Mouse (Mus musculus) yolk sac, embryonic 10.5 days (tissue): Measurements from ENCODE around the gene Fat4.

Experiments used
- DNase-seq: peaks from one replicate; pipeline ENCODE4 v3.0.0-alpha.2; 2017; ENCODE audit warnings: low spot score

Fat4 gene

DNA sequence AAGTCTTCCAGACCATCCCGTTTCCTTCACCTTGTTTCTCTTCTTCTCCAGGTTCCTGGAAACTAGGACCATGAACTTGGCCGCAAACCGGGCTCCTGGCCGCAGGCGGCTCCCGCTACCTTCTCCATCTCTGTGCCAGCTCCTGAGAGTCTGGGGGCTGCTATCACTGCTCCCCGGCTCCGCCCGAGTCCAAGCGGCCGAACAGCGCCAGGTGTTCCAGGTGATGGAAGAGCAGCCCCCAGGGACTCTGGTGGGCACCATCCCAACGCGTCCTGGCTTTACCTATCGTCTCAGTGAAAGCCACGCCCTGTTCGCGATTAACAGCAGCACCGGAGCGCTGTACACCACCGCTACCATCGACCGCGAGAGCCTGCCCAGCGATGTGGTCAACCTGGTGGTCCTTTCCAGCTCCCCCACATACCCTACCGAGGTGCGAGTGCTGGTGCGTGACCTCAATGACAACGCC, at the start of gene Fat4:
TSS of gene Fat4 (plus strand) at position 51 of the 466 bp plus-strand sequence.
- DNase-seq, result no peak

DNA sequence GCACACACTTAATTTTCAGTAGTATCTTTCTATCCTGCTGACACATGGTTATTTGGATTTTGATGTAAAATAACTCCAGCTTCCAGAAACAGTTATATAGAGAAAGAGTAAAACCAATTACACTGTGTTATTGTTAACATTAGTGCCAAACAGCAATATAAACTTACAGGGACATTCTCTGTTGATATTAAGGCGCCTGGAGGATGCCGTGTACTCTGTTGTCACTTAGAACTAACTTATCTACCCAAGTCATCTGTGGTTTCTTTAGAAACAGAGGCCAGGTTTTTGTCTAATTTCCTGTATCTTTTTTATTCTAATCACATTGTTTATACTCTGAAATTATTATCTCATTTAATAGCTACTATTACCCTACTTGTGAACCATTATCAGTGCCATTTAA, 47.3 kb upstream of the Fat4 start:
- no peak for DNase-seq

DNA sequence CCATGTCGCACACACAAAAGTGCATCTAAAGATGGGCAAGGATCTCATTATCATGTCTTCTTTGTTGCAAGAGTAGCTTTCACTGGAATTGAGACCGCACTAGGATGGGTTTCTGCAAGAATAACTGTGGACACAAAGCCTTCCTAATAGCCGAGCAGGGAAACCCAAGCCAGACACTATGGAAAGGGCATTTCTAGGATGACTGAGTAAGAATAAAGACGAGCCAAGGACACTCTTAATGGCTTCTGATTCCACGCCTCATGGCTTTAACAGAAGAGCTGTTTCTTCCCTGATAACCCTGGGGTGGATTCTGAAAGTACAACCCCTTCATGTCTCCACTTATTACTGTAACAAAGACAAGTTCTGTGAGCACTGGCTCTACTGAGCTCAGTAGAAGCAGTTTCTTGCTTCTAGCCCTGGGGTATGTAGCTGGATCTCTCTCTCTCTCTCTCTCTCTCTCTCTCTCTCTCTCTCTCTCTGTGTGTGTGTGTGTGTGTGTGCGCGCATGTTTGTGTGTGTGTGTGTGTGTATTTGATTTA, 43.7 kb upstream of the Fat4 start:
- DNase-seq, result no peak

DNA sequence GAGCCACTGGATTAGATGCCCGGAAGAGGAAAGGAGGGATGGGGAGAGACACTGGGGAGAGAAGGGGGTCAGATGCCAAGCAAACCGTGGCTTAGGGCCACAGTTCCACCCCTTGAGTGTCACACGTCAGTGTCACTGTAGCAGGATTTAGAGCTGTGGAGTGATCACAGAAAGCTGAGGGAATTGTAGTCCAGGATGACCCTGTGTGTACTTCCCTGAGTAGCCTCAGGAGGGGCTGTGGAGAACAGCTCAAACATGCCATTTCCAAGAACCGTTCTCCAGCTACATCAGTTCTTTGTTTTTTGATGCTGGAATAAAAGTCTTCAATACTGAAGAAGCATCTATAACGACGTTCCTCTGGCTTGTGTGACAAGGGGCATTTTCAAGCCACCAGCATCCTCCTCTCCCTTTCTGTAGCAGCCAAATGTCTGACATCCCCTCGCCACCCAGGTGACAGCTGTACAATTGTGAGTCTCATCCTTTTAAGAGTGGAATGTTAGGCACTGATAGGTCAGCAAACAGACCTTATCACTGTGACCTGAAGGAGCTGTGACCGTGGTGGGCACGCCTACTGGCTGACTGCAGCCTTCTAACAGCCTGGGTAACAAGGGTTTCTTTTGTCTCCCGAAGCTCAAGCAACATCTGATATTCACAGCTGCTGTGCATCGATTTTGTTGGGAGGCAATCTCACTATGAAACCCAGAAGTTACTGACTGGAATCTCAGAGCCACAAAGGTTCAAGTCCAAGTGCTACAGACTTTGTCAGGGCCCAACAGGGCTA, 39.9 kb upstream of the Fat4 start:
- DNase-seq, result no peak

DNA sequence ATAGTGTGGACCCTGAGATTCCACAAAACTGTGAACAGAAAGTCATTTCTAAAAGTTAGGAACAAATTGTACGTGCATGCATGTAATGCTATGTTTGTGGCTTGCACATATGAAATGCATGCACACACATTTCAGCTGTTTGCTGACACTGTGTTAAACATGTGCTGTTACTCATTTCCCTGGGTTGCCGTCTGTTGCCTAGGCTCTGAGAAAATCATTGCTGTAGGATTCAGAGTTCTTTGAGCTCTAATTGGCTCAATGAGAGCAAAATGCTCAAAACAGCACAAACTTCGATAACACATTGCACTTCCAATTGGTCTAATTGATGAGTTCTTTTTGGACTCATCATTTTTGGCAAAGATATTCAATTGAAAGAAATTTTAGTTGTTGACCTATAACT, 37.7 kb upstream of the Fat4 start:
- no peak for DNase-seq

DNA sequence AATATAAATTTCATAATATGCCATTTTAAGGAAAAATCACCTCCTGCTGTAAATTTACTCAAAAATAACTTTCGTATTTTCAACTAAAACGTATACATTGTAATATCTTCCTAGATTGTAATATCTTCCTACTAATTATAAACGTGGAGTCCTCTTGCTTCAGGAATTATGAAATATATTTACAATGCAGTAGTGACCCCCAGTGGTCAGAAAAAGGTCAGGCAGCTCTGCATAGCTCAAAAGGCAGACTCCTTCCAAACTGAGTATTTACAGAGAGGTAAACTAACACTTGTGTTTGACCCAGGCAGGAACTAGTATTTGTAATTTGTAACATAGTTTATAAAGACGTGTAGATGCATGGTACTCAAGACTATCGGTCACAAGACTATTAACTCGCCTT, 37.2 kb upstream of the Fat4 start:
- DNase-seq, result peak; percentile 3

GRCm38 (mm10) chr3:38853650-38854049, 33.1 kb upstream of the Fat4 start:
- no peak for DNase-seq

- no peak for DNase-seq
Measured at GRCm38 (mm10) chr3:38860683-38861082, 26.1 kb upstream of the Fat4 start.

DNA sequence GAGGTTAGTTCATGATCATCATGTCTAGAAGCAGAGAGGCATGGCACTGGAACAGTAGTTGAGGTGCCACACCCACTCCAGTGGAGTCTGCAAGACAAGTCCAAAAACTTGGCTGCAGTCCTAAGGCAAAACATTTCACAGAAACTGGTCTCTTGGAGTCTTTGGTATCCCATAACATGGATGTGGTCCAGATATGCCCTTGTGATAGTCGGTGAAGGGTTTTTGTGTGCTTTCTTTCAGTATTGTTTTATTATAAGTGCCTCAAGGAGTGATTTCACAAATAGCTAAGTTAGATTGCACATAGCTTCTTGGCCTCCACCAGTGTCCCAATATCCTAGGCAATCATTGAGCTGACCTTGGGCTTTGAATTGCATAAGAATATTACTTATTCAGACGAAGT, 15.4 kb upstream of the Fat4 start:
- DNase-seq, result no peak

DNA sequence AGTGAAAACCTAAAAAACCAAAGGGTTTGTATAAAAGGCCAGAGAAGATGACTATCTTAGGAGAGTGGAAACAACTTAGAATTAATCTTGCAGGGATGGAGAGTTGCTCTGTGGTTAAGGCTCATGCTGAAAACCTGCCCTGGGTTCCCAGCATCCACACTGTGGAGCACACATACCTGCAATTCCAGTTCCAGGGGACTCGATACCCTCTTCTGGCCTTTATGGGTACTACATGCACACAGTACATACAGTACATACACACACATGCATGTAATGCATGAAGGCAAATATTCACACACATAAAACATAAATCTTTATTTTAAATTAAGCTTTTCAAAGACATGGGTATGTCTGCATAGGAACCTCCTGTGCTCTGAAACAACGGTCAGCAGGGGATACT, 10.9 kb upstream of the Fat4 start:
- DNase-seq, result no peak

GRCm38 (mm10) chr3:38876706-38877105, 10.0 kb upstream of the Fat4 start:
- DNase-seq, result no peak

DNA sequence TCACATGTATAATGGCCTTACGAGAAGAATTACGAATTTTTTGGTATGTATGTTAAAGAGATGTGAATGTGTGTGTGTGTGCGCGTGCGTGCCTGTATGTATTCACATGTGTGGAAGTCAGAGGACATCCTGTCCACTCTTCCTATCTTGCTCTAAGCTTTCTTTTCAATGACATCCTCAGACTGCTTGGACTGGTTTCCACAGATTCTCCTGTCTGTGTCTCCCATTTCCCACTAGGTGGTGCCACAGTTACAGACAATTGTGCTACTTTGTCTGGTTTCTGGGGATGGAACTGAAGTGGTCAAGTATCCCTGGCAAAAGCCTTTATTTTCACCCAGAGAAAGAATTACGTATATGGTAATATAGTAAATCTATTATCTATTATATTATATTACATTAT, 4.0 kb upstream of the Fat4 start:
- peak; percentile 30 for DNase-seq

DNA sequence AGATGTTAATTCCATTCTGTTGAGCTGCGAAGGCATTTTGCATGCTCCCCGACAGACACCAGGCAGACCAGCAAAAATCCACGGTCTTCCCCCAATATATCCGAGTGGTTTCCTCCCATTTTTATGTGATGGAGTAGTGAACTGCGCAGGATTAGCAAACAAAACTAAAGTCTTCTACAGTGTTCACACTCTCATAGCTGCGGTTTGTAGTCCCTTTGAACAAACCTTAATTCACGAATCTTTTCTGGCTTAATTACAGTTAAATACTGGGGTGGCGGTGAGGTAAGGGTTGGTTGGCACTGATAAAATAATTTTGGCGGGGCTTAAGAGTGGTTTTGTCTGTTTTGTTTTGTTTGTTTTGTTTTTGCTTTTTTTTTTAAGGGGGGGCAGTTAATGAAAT, 3.1 kb upstream of the Fat4 start:
- DNase-seq, result no peak

DNA sequence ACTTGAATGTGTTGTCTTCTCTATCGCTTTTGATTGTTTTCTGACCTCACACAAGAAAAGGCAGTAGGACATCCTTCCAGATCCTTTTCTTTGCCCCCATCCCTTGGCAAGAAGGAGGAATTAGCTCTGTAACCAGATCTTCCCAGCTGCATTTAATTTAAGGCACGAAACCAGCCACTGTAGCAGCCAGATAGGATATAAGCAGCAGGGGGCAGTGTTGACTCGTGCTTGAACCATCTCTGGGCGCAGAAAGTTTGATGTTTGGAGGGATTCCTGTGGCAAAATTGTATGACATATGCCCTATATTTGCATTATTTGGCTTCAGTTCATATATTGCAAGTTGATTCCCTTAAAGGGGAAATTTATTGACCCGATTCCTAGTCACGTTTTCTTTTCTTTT, 2.5 kb upstream of the Fat4 start:
- DNase-seq, result peak; percentile 73

DNA sequence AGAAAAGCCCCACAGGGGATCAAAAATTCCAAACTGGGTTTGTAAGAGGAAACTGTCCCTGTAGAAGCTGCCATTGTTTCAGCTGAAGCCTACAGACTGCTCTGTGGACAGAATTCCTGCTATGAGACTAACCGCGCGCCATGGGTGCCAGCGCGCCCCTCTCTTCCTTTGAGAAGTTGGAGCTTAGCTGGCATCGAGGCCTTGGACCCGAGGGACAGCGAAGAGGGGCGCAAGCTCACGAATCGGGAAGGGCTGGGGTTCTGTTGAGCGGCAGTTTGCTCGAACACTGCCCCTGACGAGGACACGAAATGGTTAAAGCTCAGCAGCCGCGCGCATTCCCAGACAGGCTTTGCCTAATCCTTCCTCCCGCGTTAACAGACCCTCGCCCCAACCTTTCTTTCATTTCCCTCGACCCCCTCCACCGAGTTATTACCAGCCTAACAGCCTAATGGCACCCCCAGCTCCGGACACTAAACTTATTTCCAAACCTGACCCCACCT, 1.8 kb upstream of the Fat4 start:
- DNase-seq, result no peak

GRCm38 (mm10) chr3:38885481-38886001, 1.2 kb upstream of the Fat4 start:
- peak; percentile 79 for DNase-seq

DNA sequence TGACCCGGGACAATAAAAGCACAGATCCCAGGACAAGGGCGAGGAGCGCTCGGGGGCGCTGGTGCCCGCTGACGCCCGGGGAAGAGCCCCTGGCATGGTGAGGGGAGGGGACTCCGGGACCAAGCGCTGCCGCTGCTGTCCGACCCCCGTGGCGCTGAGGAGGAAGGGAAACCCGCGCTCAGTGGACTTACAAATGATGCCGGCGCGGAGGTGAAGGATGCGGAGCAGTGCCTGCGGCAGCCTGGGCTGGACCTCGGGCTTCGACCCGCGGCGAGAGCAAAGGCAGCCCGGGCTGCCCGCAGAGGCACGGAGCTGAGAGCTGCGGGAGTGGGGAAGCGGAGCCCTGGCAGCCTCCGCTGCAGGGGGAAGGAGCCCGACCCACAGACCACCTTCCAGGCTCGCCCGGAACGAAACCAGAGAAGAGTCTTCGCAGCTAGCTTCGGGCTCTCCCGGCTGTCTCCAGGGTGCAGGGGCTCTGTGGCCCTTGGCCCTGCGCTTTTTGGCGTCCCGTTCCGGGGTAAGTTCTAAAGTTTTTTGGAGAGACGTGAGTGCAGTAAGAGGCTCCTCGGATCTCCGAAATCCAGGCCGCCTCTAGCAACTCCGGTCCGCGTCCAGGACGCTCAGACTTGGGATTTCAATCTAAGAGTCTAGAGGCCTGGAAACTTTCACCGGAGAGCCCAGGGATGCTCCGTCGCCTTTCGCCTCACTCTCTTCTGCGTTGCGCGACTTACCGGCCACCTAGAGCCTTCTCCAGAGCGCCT, 499 bp upstream of the Fat4 start:
- DNase-seq, result peak; percentile 19

- DNase-seq, result peak; percentile 22
Measured at GRCm38 (mm10) chr3:38887381-38887991, 746 bp downstream of the Fat4 start.

- DNase-seq, result no peak
Measured at GRCm38 (mm10) chr3:38888111-38888510, 1.4 kb downstream of the Fat4 start.

DNA sequence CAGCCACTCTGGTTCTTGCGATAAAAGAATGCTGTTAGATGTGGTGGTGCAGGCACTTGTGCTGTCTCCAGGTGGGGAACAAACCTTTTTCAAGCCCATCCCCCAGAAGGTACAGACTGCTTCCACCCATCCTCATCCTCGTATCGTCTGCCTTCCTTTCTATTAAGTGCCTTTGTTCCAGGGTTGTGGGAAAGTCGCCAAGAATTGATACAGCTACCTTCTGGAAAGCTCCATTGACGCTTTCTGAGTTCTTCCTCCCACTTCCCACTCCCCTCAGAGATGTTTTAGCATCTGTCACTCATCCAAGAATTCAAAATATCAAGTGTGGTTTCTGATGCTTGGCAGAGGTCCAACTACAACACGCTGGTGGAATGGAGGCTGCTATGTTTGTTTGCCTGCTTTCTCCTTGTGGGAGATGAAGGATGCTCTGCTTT, 6.1 kb downstream of the Fat4 start:
- DNase-seq, result no peak

DNA sequence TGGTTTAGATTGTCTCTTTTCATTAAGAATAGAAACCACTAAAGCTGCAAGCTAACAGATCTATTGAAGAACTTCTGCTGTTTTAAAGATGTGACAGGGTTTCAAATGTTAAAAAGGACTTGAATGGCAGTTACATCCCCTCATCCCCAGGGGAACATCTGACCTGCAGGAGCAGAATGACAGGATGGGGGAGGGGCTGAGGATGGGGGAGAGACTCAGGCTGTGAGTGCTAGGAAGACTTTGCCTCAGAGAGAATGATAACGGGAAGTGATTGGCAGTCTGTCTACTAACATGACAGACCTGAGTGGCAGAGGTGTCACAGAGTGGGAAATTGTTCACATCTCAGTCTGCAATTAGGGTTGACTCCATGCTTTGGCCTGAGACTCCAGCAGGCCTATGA, 14.1 kb downstream of the Fat4 start:
- no peak for DNase-seq

DNA sequence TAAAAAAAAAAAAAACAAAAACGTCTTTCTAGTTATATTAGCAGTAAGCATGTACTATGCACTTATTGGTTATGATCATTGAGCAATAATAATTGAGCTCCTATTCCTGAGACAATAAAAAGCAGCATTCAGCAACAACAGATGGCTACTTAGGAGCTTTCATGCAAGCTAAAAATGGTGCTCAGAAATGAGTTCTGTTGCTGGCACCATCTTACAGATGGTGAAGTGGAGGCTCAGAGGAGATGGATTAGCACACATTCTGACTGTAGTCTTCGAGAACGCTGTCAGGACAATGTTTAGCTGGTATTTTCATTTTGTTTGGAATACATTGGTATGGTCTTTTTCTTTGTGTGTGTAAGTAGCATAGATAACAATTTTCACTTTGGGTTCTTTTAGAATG, 20.1 kb downstream of the Fat4 start:
- no peak for DNase-seq
